ENCODE assay signal across 16 mouse cellular contexts in the genomic region with DNA sequence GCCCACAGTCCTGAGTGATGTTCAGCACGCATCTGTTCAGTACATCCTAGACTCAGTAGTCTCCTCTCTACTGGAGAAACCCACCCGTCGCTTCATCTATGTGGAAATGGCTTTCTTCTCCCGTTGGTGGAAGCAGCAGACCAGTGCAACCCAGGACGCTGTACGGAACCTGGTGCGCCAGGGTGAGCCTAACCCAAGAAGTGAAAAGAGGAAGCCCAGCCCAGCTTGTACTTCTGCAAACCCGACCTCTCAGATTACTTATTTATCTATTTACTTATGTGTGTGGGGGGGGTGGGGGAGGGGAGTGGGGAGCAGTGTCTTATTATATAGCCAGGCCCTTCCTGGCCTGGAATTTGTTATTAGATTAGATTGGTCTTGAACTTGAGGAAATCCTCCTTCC. TPM values are rescaled to one million over a fixed set of nuclear protein-coding genes. Genes with fewer than 3 reads are reported as not detected.
DNase-seq lines count a peak whose midpoint lies in the region; ATAC-seq and TF ChIP-seq lines count a peak whose summit lies in the region.
"Had no signal": no experiment of that assay in that cellular context is flagged by ENCODE, and none has a peak within 500 bp of the region (broad histone marks: within the 10 kb centered on the region; RNA-seq: fewer than 3 reads in every experiment).

No protein-coding gene starts in this region.

- no peak overlapping the region for H3K9ac ChIP-seq in hindbrain, postnatal 0 days (replicated peaks; ENCODE audit: low read length)
- no peak overlapping the region for H3K9ac ChIP-seq in hindbrain, embryonic 11.5 days (ENCODE audit: low read depth, low read length)
- H3K9ac ChIP-seq in liver, embryonic 16.5 days (ENCODE audit: low read depth, low read length): no peak overlapping the region

- H3K36me3 ChIP-seq in hindbrain, postnatal 0 days (ENCODE audit: insufficient read depth, low read length): 0 out of 2 replicates have a peak, but pooled peaks cover 6% of the 10 kb centered on the region
- H3K36me3 ChIP-seq in hindbrain, embryonic 11.5 days (ENCODE audit: control insufficient read depth, insufficient read depth, low read length): no peaks in the 10 kb centered on the region
- peaks cover 11% of the 10 kb centered on the region for H3K36me3 ChIP-seq in liver, embryonic 16.5 days (ENCODE audit: control insufficient read depth, insufficient read depth)
- H3K36me3 ChIP-seq in splenic B cell, adult 2 months (ENCODE audit: control insufficient read depth, insufficient read depth, low read length, poor library complexity, severe bottlenecking): peaks cover 2% of the 10 kb centered on the region

- H3K4me1 ChIP-seq in hindbrain, postnatal 0 days (ENCODE audit: insufficient read depth, low read length): peaks cover 12% of the 10 kb centered on the region
- H3K4me1 ChIP-seq in hindbrain, embryonic 11.5 days (replicated peaks; ENCODE audit: control insufficient read depth, insufficient read depth, low read length): peaks cover 3% of the 10 kb centered on the region; the same call in 1 of the 2 replicates
- peaks cover 32% of the 10 kb centered on the region for H3K4me1 ChIP-seq in liver, embryonic 16.5 days (ENCODE audit: control insufficient read depth, low read depth, low read length)

- 92% methylated on average over 8 of the region's 8 CpGs for WGBS in hindbrain, postnatal 0 days
- WGBS in hindbrain, embryonic 11.5 days: 87% methylated on average over 8 of the region's 8 CpGs
- WGBS in liver, embryonic 16.5 days (ENCODE audit: insufficient replicate concordance): 49% methylated on average over 8 of the region's 8 CpGs

- ATAC-seq in hindbrain, postnatal 0 days: no peak
- no peak for ATAC-seq in hindbrain, embryonic 11.5 days (ENCODE audit: low FRiP score)
- no peak for ATAC-seq in liver, embryonic 16.5 days (ENCODE audit: low read depth)
- ATAC-seq: hindbrain, embryonic 16.5 days had no signal

- TF ChIP-seq CTCF in hindbrain, postnatal 0 days (IDR thresholded peaks at IDR 0.05; ENCODE audit: low read depth): no peak

- no peak overlapping the region for H3K27ac ChIP-seq in hindbrain, postnatal 0 days
- H3K27ac ChIP-seq in hindbrain, embryonic 11.5 days (ENCODE audit: low read depth, low read length): no peak overlapping the region
- H3K27ac ChIP-seq in liver, embryonic 16.5 days (ENCODE audit: low read length): no peak overlapping the region
- H3K27ac ChIP-seq: heart, embryonic 10.5 days had no signal

- no peak for DNase-seq in hindbrain, postnatal 0 days (ENCODE audit: low spot score)
- no peak for DNase-seq in hindbrain, embryonic 11.5 days (ENCODE audit: low spot score)
- peak; percentile 58 to 67 for DNase-seq in spleen, postnatal 36 days (ENCODE audit: low spot score in 2 of 2)
- no peak for DNase-seq in spleen, postnatal 4 days (ENCODE audit: low spot score in 2 of 2)
- DNase-seq in splenic B cell, adult 2 months (ENCODE audit: low read depth, low spot score): peak; percentile 72
- no peak for DNase-seq in testis, postnatal 14 days (ENCODE audit: low spot score)
- no peak for DNase-seq in layer of hippocampus, postnatal 25 days (ENCODE audit: extremely low spot score in 1 of 2, low spot score in 1 of 2)
- DNase-seq: right cerebral cortex, postnatal 14 days had no signal

- no peaks in the 10 kb centered on the region for H3K27me3 ChIP-seq in hindbrain, postnatal 0 days (ENCODE audit: insufficient read depth, low read length)
- no peaks in the 10 kb centered on the region for H3K27me3 ChIP-seq in hindbrain, embryonic 11.5 days (ENCODE audit: control insufficient read depth, insufficient read depth, low read length)
- no peaks in the 10 kb centered on the region for H3K27me3 ChIP-seq in liver, embryonic 16.5 days (ENCODE audit: control insufficient read depth, insufficient read depth, low read depth, low read length)
- no peaks in the 10 kb centered on the region for H3K27me3 ChIP-seq in splenic B cell, adult 2 months (ENCODE audit: control insufficient read depth, insufficient read depth, low read length, poor library complexity, severe bottlenecking)

- no peaks in the 10 kb centered on the region for H3K9me3 ChIP-seq in hindbrain, postnatal 0 days (ENCODE audit: low read length)
- H3K9me3 ChIP-seq in hindbrain, embryonic 11.5 days (ENCODE audit: control insufficient read depth, low read length): no peaks in the 10 kb centered on the region
- no peaks in the 10 kb centered on the region for H3K9me3 ChIP-seq in liver, embryonic 16.5 days (replicated peaks; ENCODE audit: control insufficient read depth, low read length)
- H3K9me3 ChIP-seq: heart, embryonic 10.5 days had no signal

- 0 out of 2 replicates have a peak overlapping the region, but pooled peaks have one; percentile 93 for H3K4me2 ChIP-seq in hindbrain, postnatal 0 days (ENCODE audit: low read depth, low read length)
- no peak overlapping the region for H3K4me2 ChIP-seq in hindbrain, embryonic 11.5 days (replicated peaks; ENCODE audit: low read depth, low read length)
- peak overlapping the region; percentile 91 for H3K4me2 ChIP-seq in liver, embryonic 16.5 days (ENCODE audit: low read depth, low read length)

- no peak overlapping the region for H3K4me3 ChIP-seq in hindbrain, postnatal 0 days (ENCODE audit: low read length)
- H3K4me3 ChIP-seq in hindbrain, embryonic 11.5 days (ENCODE audit: low read depth, low read length): no peak overlapping the region
- H3K4me3 ChIP-seq in liver, embryonic 16.5 days (ENCODE audit: low read depth, low read length): peak overlapping the region; percentile 78
- H3K4me3 ChIP-seq: myocyte had no signal

RNA-seq across cellular contexts. Expression of a gene that starts 1.6 kb away (rescaled TPM):
- total RNA-seq in hindbrain, postnatal 0 days (2014; rRNA removed): 32.9 and 34.3 TPM in 2 replicates
- 22.5 TPM in 2 replicates for polyA plus RNA-seq in hindbrain, postnatal 0 days (2015; fragmentation: Nextera tagmentation; extraction: Ambion mirVana)
- 16.7 and 16.9 TPM in 2 replicates for polyA plus RNA-seq in hindbrain, embryonic 11.5 days (2014; fragmentation: Nextera tagmentation; extraction: Ambion mirVana)
- polyA plus RNA-seq in liver, embryonic 16.5 days (2015; fragmentation: Nextera tagmentation; extraction: Ambion mirVana): 38.7 and 44.4 TPM in 2 replicates
- 10 to 100 TPM; 36.1 to 41.8 TPM for total RNA-seq in layer of hippocampus, postnatal 25 days (2021)

RNA-seq across cellular contexts. Expression of a gene that starts 3.5 kb away (rescaled TPM):
- 21.4 TPM in 2 replicates for total RNA-seq in hindbrain, postnatal 0 days (2014; rRNA removed)
- 38.6 and 38.9 TPM in 2 replicates for polyA plus RNA-seq in hindbrain, postnatal 0 days (2015; fragmentation: Nextera tagmentation; extraction: Ambion mirVana)
- 52.6 and 55.9 TPM in 2 replicates for polyA plus RNA-seq in hindbrain, embryonic 11.5 days (2014; fragmentation: Nextera tagmentation; extraction: Ambion mirVana)
- polyA plus RNA-seq in liver, embryonic 16.5 days (2015; fragmentation: Nextera tagmentation; extraction: Ambion mirVana): 22.0 and 23.6 TPM in 2 replicates
- total RNA-seq in layer of hippocampus, postnatal 25 days (2021): 10 to 100 TPM; 28.7 to 32.3 TPM

RNA-seq across cellular contexts. Expression of a gene that starts 4.1 kb away (rescaled TPM):
- 109 and 123 TPM in 2 replicates for total RNA-seq in hindbrain, postnatal 0 days (2014; rRNA removed)
- 129 and 131 TPM in 2 replicates for polyA plus RNA-seq in hindbrain, postnatal 0 days (2015; fragmentation: Nextera tagmentation; extraction: Ambion mirVana)
- polyA plus RNA-seq in hindbrain, embryonic 11.5 days (2014; fragmentation: Nextera tagmentation; extraction: Ambion mirVana): 116 and 123 TPM in 2 replicates
- polyA plus RNA-seq in liver, embryonic 16.5 days (2015; fragmentation: Nextera tagmentation; extraction: Ambion mirVana): 56.0 and 58.2 TPM in 2 replicates
- 10 to 100 TPM; 57.7 to 69.0 TPM for total RNA-seq in layer of hippocampus, postnatal 25 days (2021)

RNA-seq across cellular contexts. Expression of a gene that starts 13.1 kb away (rescaled TPM):
- total RNA-seq in hindbrain, postnatal 0 days (2014; rRNA removed): 77.5 and 103 TPM in 2 replicates
- 118 and 123 TPM in 2 replicates for polyA plus RNA-seq in hindbrain, postnatal 0 days (2015; fragmentation: Nextera tagmentation; extraction: Ambion mirVana)
- polyA plus RNA-seq in hindbrain, embryonic 11.5 days (2014; fragmentation: Nextera tagmentation; extraction: Ambion mirVana): 66.4 and 67.8 TPM in 2 replicates
- 23.5 and 25.7 TPM in 2 replicates for polyA plus RNA-seq in liver, embryonic 16.5 days (2015; fragmentation: Nextera tagmentation; extraction: Ambion mirVana)
- 10 to 100 TPM; 57.7 to 62.0 TPM for total RNA-seq in layer of hippocampus, postnatal 25 days (2021)

RNA-seq across cellular contexts. Expression of a gene that starts 16.9 kb away (rescaled TPM):
- not detected in 2 replicates for total RNA-seq in hindbrain, postnatal 0 days (2014; rRNA removed)
- 0.71 and 0.76 TPM in 2 replicates for polyA plus RNA-seq in hindbrain, postnatal 0 days (2015; fragmentation: Nextera tagmentation; extraction: Ambion mirVana)
- not detected in 2 replicates for polyA plus RNA-seq in hindbrain, embryonic 11.5 days (2014; fragmentation: Nextera tagmentation; extraction: Ambion mirVana)
- not detected in 2 replicates for polyA plus RNA-seq in liver, embryonic 16.5 days (2015; fragmentation: Nextera tagmentation; extraction: Ambion mirVana)
- total RNA-seq in layer of hippocampus, postnatal 25 days (2021): not detected
- total RNA-seq: layer of hippocampus, adult 18-20 months; left cerebral cortex, postnatal 14 days had no signal
- polyA plus RNA-seq: lung, embryonic 16.5 days; thymus, postnatal 0 days had no signal

Comparison
In these comparisons a context has a peak if more than half of its experiments do, and no peak if none do; other contexts are left out.
1. DNase-seq: peak in spleen, postnatal 36 days (2 of 2) and splenic B cell, adult 2 months (single experiment); none in hindbrain, postnatal 0 days (single experiment), hindbrain, embryonic 11.5 days (single experiment), spleen, postnatal 4 days (0 of 2), testis, postnatal 14 days (single experiment) and layer of hippocampus, postnatal 25 days (0 of 2).